ENCODE assay signal across 9 mouse cellular contexts in genomic region chr10:128489785-128490184, GRCm38 (mm10). TPM values are rescaled to one million over a fixed set of nuclear protein-coding genes. Genes with fewer than 3 reads are reported as not detected.
A peak's percentile ranks its signal among the peaks of the same experiment; 100 is the strongest.
DNase-seq lines count a peak whose midpoint lies in the region; ATAC-seq and TF ChIP-seq lines count a peak whose summit lies in the region.
"Had no signal": no experiment of that assay in that cellular context is flagged by ENCODE, and none has a peak within 500 bp of the region (broad histone marks: within the 10 kb centered on the region; RNA-seq: fewer than 3 reads in every experiment).

No protein-coding gene starts in this region.

- no peak for DNase-seq in gastrocnemius, adult 2 months
- no peak for DNase-seq in gastrocnemius, adult 8-10 months (ENCODE audit: low spot score in 2 of 2)
- no peak for DNase-seq in limb, embryonic 10.5 days (ENCODE audit: low spot score)
- no peak for DNase-seq in liver, embryonic 13.5 days
- DNase-seq in right cerebral cortex, postnatal 36 days (ENCODE audit: low spot score in 2 of 2), result no peak
- no peak for DNase-seq in urinary bladder, postnatal 4 days (ENCODE audit: low spot score in 2 of 2)
- DNase-seq: gastrocnemius, postnatal 14 days had no signal

- H3K4me3 ChIP-seq in gastrocnemius, adult 2 months, result peak overlapping the region; percentile 98
- H3K4me3 ChIP-seq in limb, embryonic 12.5 days (replicated peaks), result no peak overlapping the region
- H3K4me3 ChIP-seq in limb, embryonic 10.5 days, result no peak overlapping the region
- no peak overlapping the region for H3K4me3 ChIP-seq in brown adipose tissue, adult 24 weeks (ENCODE audit: insufficient read depth, low read depth, low read length)
- no peak overlapping the region for H3K4me3 ChIP-seq in liver, embryonic 13.5 days (replicated peaks)

- no peak overlapping the region for H3K9ac ChIP-seq in limb, embryonic 12.5 days (replicated peaks)
- no peak overlapping the region for H3K9ac ChIP-seq in liver, embryonic 13.5 days

- no peaks in the 10 kb centered on the region for H3K9me3 ChIP-seq in limb, embryonic 12.5 days
- no peaks in the 10 kb centered on the region for H3K9me3 ChIP-seq in limb, embryonic 10.5 days (replicated peaks)
- no peaks in the 10 kb centered on the region for H3K9me3 ChIP-seq in liver, embryonic 13.5 days (replicated peaks)

- H3K4me2 ChIP-seq in limb, embryonic 12.5 days, result no peak overlapping the region
- no peak overlapping the region for H3K4me2 ChIP-seq in liver, embryonic 13.5 days

- H3K4me1 ChIP-seq in limb, embryonic 12.5 days (replicated peaks), result peaks cover 24% of the 10 kb centered on the region
- peaks cover 27% of the 10 kb centered on the region for H3K4me1 ChIP-seq in limb, embryonic 10.5 days
- peaks cover 2% of the 10 kb centered on the region for H3K4me1 ChIP-seq in brown adipose tissue, adult 24 weeks (ENCODE audit: control insufficient read depth, insufficient read depth, insufficient read length, low read length)
- peaks cover 33% of the 10 kb centered on the region for H3K4me1 ChIP-seq in liver, embryonic 13.5 days (replicated peaks)

- WGBS in limb, embryonic 12.5 days, result 62% methylated on average over 4 of the region's 4 CpGs
- WGBS in limb, embryonic 10.5 days, result 67% methylated on average over 4 of the region's 4 CpGs
- WGBS in liver, embryonic 13.5 days (ENCODE audit: insufficient replicate concordance), result 70% methylated on average over 4 of the region's 4 CpGs

- no peak for TF ChIP-seq CTCF in gastrocnemius, adult 2 months (IDR thresholded peaks at IDR 0.05)

- ATAC-seq in limb, embryonic 12.5 days (ENCODE audit: insufficient number of reproducible peaks, insufficient read depth, low FRiP score, low TSS enrichment, low read depth), result no peak
- no peak for ATAC-seq in liver, embryonic 13.5 days (ENCODE audit: low read depth)

- peaks cover 71% of the 10 kb centered on the region for H3K36me3 ChIP-seq in limb, embryonic 12.5 days
- peaks cover 76% of the 10 kb centered on the region for H3K36me3 ChIP-seq in limb, embryonic 10.5 days
- peaks cover 73% of the 10 kb centered on the region for H3K36me3 ChIP-seq in liver, embryonic 13.5 days

- peak overlapping the region; percentile 100 for H3K27ac ChIP-seq in gastrocnemius, adult 2 months
- H3K27ac ChIP-seq in limb, embryonic 12.5 days, result 0 out of 2 replicates have a peak overlapping the region, but pooled peaks have one; percentile 62
- H3K27ac ChIP-seq in limb, embryonic 10.5 days, result no peak overlapping the region
- 0 out of 2 replicates have a peak overlapping the region, but pooled peaks have one; percentile 10 for H3K27ac ChIP-seq in brown adipose tissue, adult 24 weeks (replicated peaks; ENCODE audit: low read depth, low read length)
- peak overlapping the region; percentile 39; the same call in 1 of the 2 replicates for H3K27ac ChIP-seq in liver, embryonic 13.5 days

- intact Hi-C loops in gastrocnemius, adult 2 months (cut with DNase I), result loop anchor here (5.0 kb wide), 1 partner anchor 38 kb away; the partner anchor contains the start of gene Esyt1

- no peaks in the 10 kb centered on the region for H3K27me3 ChIP-seq in limb, embryonic 12.5 days
- H3K27me3 ChIP-seq in limb, embryonic 10.5 days (ENCODE audit: low read depth, poor library complexity, severe bottlenecking), result no peaks in the 10 kb centered on the region
- no peaks in the 10 kb centered on the region for H3K27me3 ChIP-seq in liver, embryonic 13.5 days

RNA-seq across cellular contexts. Expression of gene Myl6, which starts 4.2 kb away (rescaled TPM):
- 100 to 1,000 TPM; 171 to 179 TPM for total RNA-seq in gastrocnemius, adult 2 months (2021)
- total RNA-seq in gastrocnemius, adult 8-10 months (2022), result 100 to 1,000 TPM; 125 to 188 (median 158) TPM
- polyA plus RNA-seq in limb, embryonic 12.5 days (2016; fragmentation: Nextera tagmentation; extraction: Ambion mirVana), result 827 and 868 TPM in 2 replicates
- polyA plus RNA-seq in limb, embryonic 10.5 days (2016; fragmentation: Nextera tagmentation; extraction: Ambion mirVana), result 685 and 729 TPM in 2 replicates
- polyA plus RNA-seq in brown adipose tissue, adult 24 weeks (2012; ENCODE audit: insufficient read depth, insufficient read length, missing spikeins), result 1,414 and 1,508 TPM in 2 replicates
- 498 and 524 TPM in 2 replicates for polyA plus RNA-seq in liver, embryonic 13.5 days (2015; fragmentation: Nextera tagmentation; extraction: Ambion mirVana)

RNA-seq across cellular contexts. Expression of gene Myl6b, which starts 8.7 kb away (rescaled TPM):
- total RNA-seq in gastrocnemius, adult 2 months (2021), result 10 to 100 TPM in 1 of 2 experiments, 1 to 10 TPM in 1; 6.5 to 17.8 TPM
- total RNA-seq in gastrocnemius, adult 8-10 months (2022), result 10 to 100 TPM in 2 of 4 experiments, 1 to 10 TPM in 2; 8.7 to 11.7 (median 10.0) TPM
- polyA plus RNA-seq in limb, embryonic 12.5 days (2016; fragmentation: Nextera tagmentation; extraction: Ambion mirVana), result 3.2 and 3.4 TPM in 2 replicates
- polyA plus RNA-seq in limb, embryonic 10.5 days (2016; fragmentation: Nextera tagmentation; extraction: Ambion mirVana), result 1.6 and 3.3 TPM in 2 replicates
- 13.5 and 24.5 TPM in 2 replicates for polyA plus RNA-seq in brown adipose tissue, adult 24 weeks (2012; ENCODE audit: insufficient read depth, insufficient read length, missing spikeins)
- polyA plus RNA-seq in liver, embryonic 13.5 days (2015; fragmentation: Nextera tagmentation; extraction: Ambion mirVana), result 1.2 and 1.3 TPM in 2 replicates

RNA-seq across cellular contexts. Expression of gene Smarcc2, which starts 30.7 kb away (rescaled TPM):
- total RNA-seq in gastrocnemius, adult 2 months (2021), result 10 to 100 TPM; 46.5 to 53.2 TPM
- 10 to 100 TPM; 45.6 to 53.3 (median 49.5) TPM for total RNA-seq in gastrocnemius, adult 8-10 months (2022)
- polyA plus RNA-seq in limb, embryonic 12.5 days (2016; fragmentation: Nextera tagmentation; extraction: Ambion mirVana), result 105 and 120 TPM in 2 replicates
- 64.2 and 91.3 TPM in 2 replicates for polyA plus RNA-seq in limb, embryonic 10.5 days (2016; fragmentation: Nextera tagmentation; extraction: Ambion mirVana)
- polyA plus RNA-seq in brown adipose tissue, adult 24 weeks (2012; ENCODE audit: insufficient read depth, insufficient read length, missing spikeins), result 63.7 and 94.7 TPM in 2 replicates
- polyA plus RNA-seq in liver, embryonic 13.5 days (2015; fragmentation: Nextera tagmentation; extraction: Ambion mirVana), result 18.5 and 30.1 TPM in 2 replicates

RNA-seq across cellular contexts. Expression of gene Esyt1, which starts 35.9 kb away (rescaled TPM):
- 10 to 100 TPM; 13.7 to 14.3 TPM for total RNA-seq in gastrocnemius, adult 2 months (2021)
- 10 to 100 TPM; 10.4 to 13.5 (median 13.4) TPM for total RNA-seq in gastrocnemius, adult 8-10 months (2022)
- polyA plus RNA-seq in limb, embryonic 12.5 days (2016; fragmentation: Nextera tagmentation; extraction: Ambion mirVana), result 18.5 and 19.9 TPM in 2 replicates
- polyA plus RNA-seq in limb, embryonic 10.5 days (2016; fragmentation: Nextera tagmentation; extraction: Ambion mirVana), result 7.0 and 8.4 TPM in 2 replicates
- 31.6 and 35.5 TPM in 2 replicates for polyA plus RNA-seq in brown adipose tissue, adult 24 weeks (2012; ENCODE audit: insufficient read depth, insufficient read length, missing spikeins)
- 9.9 and 10.6 TPM in 2 replicates for polyA plus RNA-seq in liver, embryonic 13.5 days (2015; fragmentation: Nextera tagmentation; extraction: Ambion mirVana)

RNA-seq across cellular contexts. Expression of gene Zc3h10, which starts 57.8 kb away (rescaled TPM):
- total RNA-seq in gastrocnemius, adult 2 months (2021), result 1 to 10 TPM; 4.2 to 6.5 TPM
- 1 to 10 TPM; 5.7 to 7.5 (median 6.7) TPM for total RNA-seq in gastrocnemius, adult 8-10 months (2022)
- 18.1 and 21.4 TPM in 2 replicates for polyA plus RNA-seq in limb, embryonic 12.5 days (2016; fragmentation: Nextera tagmentation; extraction: Ambion mirVana)
- polyA plus RNA-seq in limb, embryonic 10.5 days (2016; fragmentation: Nextera tagmentation; extraction: Ambion mirVana), result 14.5 and 15.4 TPM in 2 replicates
- 4.7 TPM in 2 replicates for polyA plus RNA-seq in brown adipose tissue, adult 24 weeks (2012; ENCODE audit: insufficient read depth, insufficient read length, missing spikeins)
- 6.2 and 7.1 TPM in 2 replicates for polyA plus RNA-seq in liver, embryonic 13.5 days (2015; fragmentation: Nextera tagmentation; extraction: Ambion mirVana)
